Mouse (Mus musculus): ENCODE data around the gene Dctn1. TPM values are rescaled to one million over a fixed set of nuclear protein-coding genes. Genes with fewer than 3 reads are reported as not detected.

The Dctn1 gene
- polyA plus RNA-seq, 1 experiment from 2014 or later, result 158 TPM

- peaks cover 37% of the 10 kb centered on the region for H3K4me1 ChIP-seq
- peak overlapping the region; percentile 69 for H3K4me3 ChIP-seq
- H3K27ac ChIP-seq, result peak overlapping the region; percentile 74
- H3K36me3 ChIP-seq, result no peaks in the 10 kb centered on the region
- under 1% methylated on average over 30 of the region's 30 CpGs for WGBS
- no peaks in the 10 kb centered on the region for H3K9me3 ChIP-seq (replicated peaks)
- peak overlapping the region; percentile 79 for H3K9ac ChIP-seq
- peak overlapping the region; percentile 71 for H3K4me2 ChIP-seq (replicated peaks)
- H3K27me3 ChIP-seq, result no peaks in the 10 kb centered on the region
- ATAC-seq (ENCODE audit: low FRiP score), result no peak
Observed at GRCm38 (mm10) chr6:83124851-83125312, 40.8 kb upstream of the Dctn1 start.

- ATAC-seq (ENCODE audit: low FRiP score), result no peak
- 23% methylated on average over 5 of the region's 5 CpGs for WGBS
- H3K9ac ChIP-seq, result peak within 1 kb of the TSS; percentile 79
- no peaks in the 10 kb centered on the region for H3K9me3 ChIP-seq (replicated peaks)
- H3K4me3 ChIP-seq, result peak within 1 kb of the TSS; percentile 69
- no peaks in the 10 kb centered on the region for H3K27me3 ChIP-seq
- H3K36me3 ChIP-seq, result no peaks in the 10 kb centered on the region
- H3K27ac ChIP-seq, result peak within 1 kb of the TSS; percentile 74
- peaks cover 32% of the 10 kb centered on the region for H3K4me1 ChIP-seq
- H3K4me2 ChIP-seq (replicated peaks), result peak within 1 kb of the TSS; percentile 71
Observed at GRCm38 (mm10) chr6:83125331-83125730, 40.4 kb upstream of the Dctn1 start, which contains the start of gene Ino80b. Gene Ino80b, minus strand, starts transcription at chr6:83125431.

GRCm38 (mm10) chr6:83127419-83127818, 38.3 kb upstream of the Dctn1 start:
- H3K4me1 ChIP-seq, result peaks cover 24% of the 10 kb centered on the region
- no peaks in the 10 kb centered on the region for H3K9me3 ChIP-seq (replicated peaks)
- H3K9ac ChIP-seq, result no peak overlapping the region
- H3K27ac ChIP-seq, result no peak overlapping the region
- ATAC-seq (ENCODE audit: low FRiP score), result no peak
- H3K4me3 ChIP-seq, result no peak overlapping the region
- H3K4me2 ChIP-seq (replicated peaks), result no peak overlapping the region
- WGBS, result 95% methylated on average over 5 of the region's 5 CpGs
- no peaks in the 10 kb centered on the region for H3K36me3 ChIP-seq
- H3K27me3 ChIP-seq, result no peaks in the 10 kb centered on the region

GRCm38 (mm10) chr6:83131469-83132034, 34.2 kb upstream of the Dctn1 start:
- Histone ChIP-seq H3K27ac (no peak overlapping the region), H3K9ac (no peak overlapping the region)
- no peak for ATAC-seq (ENCODE audit: low FRiP score)

GRCm38 (mm10) chr6:83132176-83132919, 33.4 kb upstream of the Dctn1 start:
- no peak overlapping the region for H3K27ac ChIP-seq
- peaks cover 22% of the 10 kb centered on the region for H3K4me1 ChIP-seq
- H3K4me3 ChIP-seq, result no peak overlapping the region
- peaks cover 16% of the 10 kb centered on the region for H3K27me3 ChIP-seq
- no peaks in the 10 kb centered on the region for H3K9me3 ChIP-seq (replicated peaks)
- H3K36me3 ChIP-seq, result no peaks in the 10 kb centered on the region
- WGBS, result 89% methylated on average over 9 of the region's 9 CpGs
- no peak for ATAC-seq (ENCODE audit: low FRiP score)
- no peak overlapping the region for H3K9ac ChIP-seq
- no peak overlapping the region for H3K4me2 ChIP-seq (replicated peaks)

More at GRCm38 (mm10) chr6:83131469-83132034, 34.2 kb upstream of the Dctn1 start:
- Histone ChIP-seq H3K9me3 (replicated peaks) (no peaks in the 10 kb centered on the region), H3K4me3 (no peak overlapping the region), H3K4me2 (replicated peaks) (no peak overlapping the region), H3K4me1 (peaks cover 18% of the 10 kb centered on the region), H3K27me3 (peaks cover 16% of the 10 kb centered on the region), H3K36me3 (no peaks in the 10 kb centered on the region)
- 73% methylated on average over 6 of the region's 6 CpGs for WGBS

GRCm38 (mm10) chr6:83134226-83134625, 31.5 kb upstream of the Dctn1 start:
- no peak for ATAC-seq (ENCODE audit: low FRiP score)

GRCm38 (mm10) chr6:83134951-83135513, 30.7 kb upstream of the Dctn1 start, which contains the start of gene Rtkn:
Gene Rtkn, plus strand, starts transcription at chr6:83135463.
- no peak for ATAC-seq (ENCODE audit: low FRiP score)
- Histone ChIP-seq H3K4me1 (peaks cover 42% of the 10 kb centered on the region), H3K9me3 (replicated peaks) (no peaks in the 10 kb centered on the region), H3K4me3 (peak within 1 kb of the TSS; percentile 41), H3K27ac (peak within 1 kb of the TSS; percentile 93), H3K4me2 (replicated peaks) (peak within 1 kb of the TSS; percentile 72), H3K9ac (peak within 1 kb of the TSS; percentile 70), H3K36me3 (no peaks in the 10 kb centered on the region), H3K27me3 (peaks cover 16% of the 10 kb centered on the region)
- WGBS, result 55% methylated on average over 7 of the region's 7 CpGs

More at GRCm38 (mm10) chr6:83134226-83134625, 31.5 kb upstream of the Dctn1 start:
- H3K4me2 ChIP-seq (replicated peaks), result no peak overlapping the region
- H3K27me3 ChIP-seq, result peaks cover 16% of the 10 kb centered on the region
- H3K4me1 ChIP-seq, result peaks cover 41% of the 10 kb centered on the region
- H3K9ac ChIP-seq, result no peak overlapping the region
- H3K9me3 ChIP-seq (replicated peaks), result no peaks in the 10 kb centered on the region
- WGBS, result 72% methylated on average over 3 of the region's 3 CpGs
- no peaks in the 10 kb centered on the region for H3K36me3 ChIP-seq
- no peak overlapping the region for H3K4me3 ChIP-seq
- H3K27ac ChIP-seq, result no peak overlapping the region

GRCm38 (mm10) chr6:83135571-83136161, 30.1 kb upstream of the Dctn1 start:
- no peak for ATAC-seq (ENCODE audit: low FRiP score)
- peaks cover 42% of the 10 kb centered on the region for H3K4me1 ChIP-seq

GRCm38 (mm10) chr6:83136291-83136880, 29.3 kb upstream of the Dctn1 start:
- peak overlapping the region; percentile 70 for H3K9ac ChIP-seq
- 6% methylated on average over 5 of the region's 5 CpGs for WGBS
- H3K27me3 ChIP-seq, result peaks cover 16% of the 10 kb centered on the region
- peak overlapping the region; percentile 41 for H3K4me3 ChIP-seq
- H3K4me2 ChIP-seq (replicated peaks), result peak overlapping the region; percentile 72
- H3K36me3 ChIP-seq, result no peaks in the 10 kb centered on the region
- peaks cover 45% of the 10 kb centered on the region for H3K4me1 ChIP-seq
- ATAC-seq (ENCODE audit: low FRiP score), result peak; percentile 7; the same call in 1 of the 2 replicates
- peak overlapping the region; percentile 93 for H3K27ac ChIP-seq
- H3K9me3 ChIP-seq (replicated peaks), result no peaks in the 10 kb centered on the region

More at GRCm38 (mm10) chr6:83135571-83136161, 30.1 kb upstream of the Dctn1 start:
- H3K9me3 ChIP-seq (replicated peaks), result no peaks in the 10 kb centered on the region
- peak overlapping the region; percentile 72 for H3K4me2 ChIP-seq (replicated peaks)
- peak overlapping the region; percentile 93; the same call in 1 of the 2 replicates for H3K27ac ChIP-seq
- WGBS, result 3% methylated on average over 37 of the region's 37 CpGs
- H3K9ac ChIP-seq, result peak overlapping the region; percentile 70
- H3K36me3 ChIP-seq, result no peaks in the 10 kb centered on the region
- H3K27me3 ChIP-seq, result peaks cover 16% of the 10 kb centered on the region
- H3K4me3 ChIP-seq, result peak overlapping the region; percentile 41

- peak overlapping the region; percentile 93 for H3K27ac ChIP-seq
- peak overlapping the region; percentile 41 for H3K4me3 ChIP-seq
- H3K9ac ChIP-seq, result peak overlapping the region; percentile 70
- H3K9me3 ChIP-seq (replicated peaks), result no peaks in the 10 kb centered on the region
- H3K4me1 ChIP-seq, result peaks cover 52% of the 10 kb centered on the region
- whole genome bisulfite sequencing, result under 1% methylated on average over 26 of the region's 26 CpGs
- H3K4me2 ChIP-seq (replicated peaks), result peak overlapping the region; percentile 72
- peak; percentile 85 for ATAC-seq (ENCODE audit: low FRiP score)
- H3K27me3 ChIP-seq, result peaks cover 16% of the 10 kb centered on the region
- no peaks in the 10 kb centered on the region for H3K36me3 ChIP-seq
Observed at GRCm38 (mm10) chr6:83136881-83137575, 28.7 kb upstream of the Dctn1 start.

GRCm38 (mm10) chr6:83137576-83137950, 28.2 kb upstream of the Dctn1 start:
- Histone ChIP-seq H3K9ac (peak overlapping the region; percentile 70), H3K4me1 (peaks cover 57% of the 10 kb centered on the region)

More at GRCm38 (mm10) chr6:83137576-83137950, 28.2 kb upstream of the Dctn1 start:
- H3K9me3 ChIP-seq (replicated peaks), result no peaks in the 10 kb centered on the region
- peak overlapping the region; percentile 93 for H3K27ac ChIP-seq
- peak overlapping the region; percentile 72 for H3K4me2 ChIP-seq (replicated peaks)
- H3K36me3 ChIP-seq, result no peaks in the 10 kb centered on the region
- WGBS, result under 1% methylated on average over 12 of the region's 12 CpGs
- peaks cover 16% of the 10 kb centered on the region for H3K27me3 ChIP-seq
- peak overlapping the region; percentile 41 for H3K4me3 ChIP-seq
- ATAC-seq (ENCODE audit: low FRiP score), result peak; percentile 66

All from hindbrain, embryonic 12.5 days (tissue).